Mouse (Mus musculus) kidney, postnatal 0 days (tissue): Measurements from ENCODE around the gene Itgb5. TPM values are rescaled to one million over a fixed set of nuclear protein-coding genes. Genes with fewer than 3 reads are reported as not detected.

Experiments
- ATAC-seq: fragments of 200-750 bp; cut with Nextera tagmentation; replicated peaks from 2 replicates; pipeline ENCODE4 v1.8.0; 2017; ENCODE audit warnings: low read depth, moderate number of reproducible peaks, moderate TSS enrichment, moderate library complexity; ENCODE audit not compliant: low FRiP score
- DNase-seq: peaks from one replicate; pipeline ENCODE4 v3.0.0-alpha.2; 2016; ENCODE audit warnings: low spot score
- H3K27ac ChIP-seq: fragments of 300-500 bp; sonication (generic); 2 replicates; pipeline ENCODE4 v1.5.1; 2014; ENCODE audit warnings: mild to moderate bottlenecking
- H3K27me3 ChIP-seq: fragments of 300-500 bp; sonication (generic); 2 replicates; pipeline ENCODE4 v1.6.1; 2014; ENCODE audit warnings: low read length, mixed read lengths; ENCODE audit not compliant: insufficient read depth
- H3K36me3 ChIP-seq: fragments of 300-500 bp; sonication (generic); 2 replicates; pipeline ENCODE4 v1.6.1; 2014; ENCODE audit warnings: low read length, mixed read lengths; ENCODE audit not compliant: insufficient read depth
- H3K4me1 ChIP-seq: fragments of 300-500 bp; sonication (generic); replicated peaks from 2 replicates; pipeline ENCODE4 v1.6.1; 2014; ENCODE audit warnings: antibody characterized with exemption, low read length, mixed read lengths; ENCODE audit not compliant: insufficient read depth
- H3K4me2 ChIP-seq: fragments of 300-500 bp; sonication (generic); 2 replicates; pipeline ENCODE4 v1.6.1; 2014; ENCODE audit warnings: mild to moderate bottlenecking, low read length, moderate library complexity, mixed read lengths
- H3K4me3 ChIP-seq: fragments of 300-500 bp; sonication (generic); replicated peaks from 2 replicates; pipeline ENCODE4 v1.5.1; 2014; ENCODE audit warnings: low read depth, low read length
- H3K9ac ChIP-seq: fragments of 300-500 bp; sonication (generic); 2 replicates; pipeline ENCODE4 v1.6.1; 2014; ENCODE audit warnings: low read depth, low read length
- H3K9me3 ChIP-seq: fragments of 300-500 bp; sonication (generic); replicated peaks from 2 replicates; pipeline ENCODE4 v1.6.1; 2016; ENCODE audit warnings: low read length, inconsistent platforms, mixed read lengths
- CTCF ChIP-seq: IDR thresholded peaks from 2 replicates; pipeline ENCODE4 v1.5.1; 2016; ENCODE audit warnings: antibody characterized with exemption, low read depth, mild to moderate bottlenecking, moderate library complexity
- WGBS: fragments of 180-500 bp; shearing (Covaris S2); extraction: QIAGEN DNeasy Blood & Tissue Kit; methylation state at CpG from one replicate; pipeline ENCODE4 v1.1.7; 2014; 5-methylcytosine and 5-hydroxymethylcytosine counted together
- polyA plus RNA-seq: library from polyadenylated mRNA; unstranded; fragments of >200 nt; fragmentation: Nextera tagmentation; extraction: Ambion mirVana; gene quantifications from 2 replicates; pipeline ENCODE4 v1.2.1, GENCODE M21; 2015

Gene Itgb5
- polyA plus RNA-seq, 1 experiment from 2014 or later: 53.2 TPM

- no peak overlapping the region for H3K4me2 ChIP-seq
- DNase-seq (no peak), ATAC-seq (no peak)
- H3K9me3 ChIP-seq: no peaks in the 10 kb centered on the region
- no peaks in the 10 kb centered on the region for H3K4me1 ChIP-seq
- H3K36me3 ChIP-seq: no peaks in the 10 kb centered on the region
- no peak overlapping the region for H3K27ac ChIP-seq
- WGBS: 79% methylated on average over 7 of the region's 7 CpGs
- no peak overlapping the region for H3K4me3 ChIP-seq
- H3K27me3 ChIP-seq: no peaks in the 10 kb centered on the region
- no peak for TF ChIP-seq CTCF
- no peak overlapping the region for H3K9ac ChIP-seq
Observed at GRCm38 (mm10) chr16:33818413-33819165, 10.9 kb upstream of the Itgb5 start.

GRCm38 (mm10) chr16:33820269-33821178 is 8.9 kb upstream of the Itgb5 start:
- no peak for ATAC-seq
- Histone ChIP-seq H3K4me1 (no peaks in the 10 kb centered on the region), H3K4me3 (no peak overlapping the region), H3K36me3 (no peaks in the 10 kb centered on the region), H3K9me3 (no peaks in the 10 kb centered on the region), H3K27me3 (no peaks in the 10 kb centered on the region), H3K27ac (no peak overlapping the region), H3K9ac (no peak overlapping the region), H3K4me2 (no peak overlapping the region)
- peak; percentile 96 for TF ChIP-seq CTCF
- peak; percentile 93 for DNase-seq
- WGBS: 20% methylated on average over 17 of the region's 17 CpGs

DNA sequence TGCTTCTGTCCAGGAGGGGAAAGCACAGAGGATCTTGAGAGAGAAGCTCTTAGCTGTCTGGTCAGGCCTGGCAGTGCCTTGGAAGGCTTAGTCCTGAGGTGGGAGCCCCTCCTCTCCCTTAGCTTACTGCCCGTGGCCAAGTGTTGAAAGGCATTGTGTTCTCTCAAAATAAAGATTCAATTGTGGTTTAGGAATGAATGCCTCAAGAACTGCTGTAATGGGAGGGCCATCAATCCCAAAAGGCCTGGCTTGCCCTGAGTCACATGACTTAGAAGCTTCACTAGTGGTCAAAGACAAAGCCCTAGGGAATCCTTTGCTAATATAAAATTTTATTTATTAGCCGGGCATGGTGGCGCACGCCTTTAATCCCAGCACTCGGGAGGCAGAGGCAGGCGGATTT is 4.9 kb upstream of the Itgb5 start:
- DNase-seq (no peak), ATAC-seq (no peak)
- Histone ChIP-seq H3K9me3 (no peaks in the 10 kb centered on the region), H3K4me2 (no peak overlapping the region), H3K27me3 (no peaks in the 10 kb centered on the region), H3K27ac (no peak overlapping the region), H3K9ac (no peak overlapping the region), H3K4me1 (peaks cover 4% of the 10 kb centered on the region; the same call in 1 of the 2 replicates), H3K36me3 (no peaks in the 10 kb centered on the region), H3K4me3 (no peak overlapping the region)
- 86% methylated on average over 6 of the region's 6 CpGs for WGBS
- TF ChIP-seq CTCF: no peak

DNA sequence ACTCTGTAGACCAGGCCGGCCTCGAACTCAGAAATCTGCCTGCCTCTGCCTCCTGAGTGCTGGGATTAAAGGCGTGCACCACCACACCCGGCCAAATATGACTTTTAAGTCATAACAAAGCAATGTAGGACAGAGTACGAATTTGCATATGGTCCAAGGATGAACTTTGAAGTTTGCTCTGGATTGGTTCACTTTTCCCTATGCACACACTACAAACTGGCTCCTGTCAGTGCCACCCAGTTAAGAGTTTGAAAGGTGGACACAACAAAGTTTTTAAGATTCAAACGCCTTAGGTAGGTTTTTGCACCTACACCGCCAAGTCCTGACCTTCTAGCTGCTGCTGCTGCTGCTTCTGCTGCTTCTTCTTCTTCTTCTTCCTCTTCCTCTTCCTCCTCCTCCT is 969 bp upstream of the Itgb5 start:
- Histone ChIP-seq H3K27ac (no peak overlapping the region), H3K27me3 (no peaks in the 10 kb centered on the region), H3K4me2 (no peak overlapping the region), H3K9me3 (no peaks in the 10 kb centered on the region), H3K36me3 (no peaks in the 10 kb centered on the region), H3K4me1 (peaks cover 9% of the 10 kb centered on the region; the same call in 1 of the 2 replicates), H3K9ac (no peak overlapping the region), H3K4me3 (no peak overlapping the region)
- no peak for DNase-seq
- 93% methylated on average over 7 of the region's 7 CpGs for WGBS
- no peak for ATAC-seq
- TF ChIP-seq CTCF: no peak

- TF ChIP-seq CTCF: no peak
- WGBS: under 1% methylated on average over 47 of the region's 76 CpGs
- peak; percentile 73 for ATAC-seq
- H3K27ac ChIP-seq: peak overlapping the region; percentile 73
- peak; percentile 53 for DNase-seq
- H3K4me3 ChIP-seq: peak overlapping the region; percentile 83
- peak overlapping the region; percentile 74 for H3K9ac ChIP-seq
- H3K9me3 ChIP-seq: no peaks in the 10 kb centered on the region
- H3K27me3 ChIP-seq: no peaks in the 10 kb centered on the region
- no peaks in the 10 kb centered on the region for H3K36me3 ChIP-seq
- peak overlapping the region; percentile 58 for H3K4me2 ChIP-seq
- H3K4me1 ChIP-seq: peaks cover 17% of the 10 kb centered on the region; the same call in 1 of the 2 replicates
Observed at GRCm38 (mm10) chr16:33829842-33830511, 512 bp downstream of the Itgb5 start.
